8 mouse cellular contexts compared by ENCODE assay signal in the genomic region with DNA sequence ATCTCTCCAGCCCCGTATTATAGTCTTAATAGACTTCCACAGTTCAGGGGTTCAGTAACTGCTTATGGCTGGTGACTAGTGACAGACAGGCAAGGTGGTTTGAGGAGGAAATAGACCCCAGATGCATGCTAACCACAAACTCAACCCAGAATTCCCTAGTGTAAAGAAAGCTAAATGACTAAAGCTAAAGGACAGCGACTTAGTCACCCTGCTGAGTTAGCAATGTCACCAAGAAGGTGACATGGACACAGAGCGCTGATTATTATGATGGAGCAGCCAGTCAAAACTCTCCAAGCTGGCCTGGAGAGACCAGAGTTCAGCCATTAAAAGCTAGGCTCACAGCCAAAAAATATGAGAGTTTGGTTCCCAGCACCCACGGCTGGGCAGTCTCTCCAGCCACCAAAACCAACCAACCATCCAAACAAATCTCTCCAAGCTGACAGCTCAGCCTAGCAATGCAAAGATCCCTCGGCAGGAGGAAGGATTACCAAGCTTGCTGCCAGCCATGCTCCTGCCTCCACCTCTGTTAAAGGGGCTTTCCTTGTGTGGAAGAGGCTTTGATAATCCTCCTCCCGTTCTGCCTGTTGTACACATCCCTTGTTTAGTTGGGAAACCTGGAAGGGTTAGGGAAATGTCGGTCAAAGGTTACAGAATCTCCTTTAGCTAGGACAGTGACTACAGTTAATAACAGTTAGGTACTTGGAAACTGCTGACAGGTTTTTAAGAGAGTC. TPM values are rescaled to one million over a fixed set of nuclear protein-coding genes. Genes with fewer than 3 reads are reported as not detected.
DNase-seq lines count a peak whose midpoint lies in the region; ATAC-seq and TF ChIP-seq lines count a peak whose summit lies in the region.

No protein-coding gene starts in this region.

- H3K27me3 ChIP-seq in ES-Bruce4 (ENCODE audit: control insufficient read depth, insufficient read depth, low read length, poor library complexity, severe bottlenecking) = no peaks in the 10 kb centered on the region
- H3K27me3 ChIP-seq in heart, postnatal 0 days (ENCODE audit: control insufficient read depth, insufficient read depth, low read length) = no peaks in the 10 kb centered on the region
- peaks cover 11% of the 10 kb centered on the region for H3K27me3 ChIP-seq in hindbrain, embryonic 10.5 days (ENCODE audit: insufficient read depth, poor library complexity, severe bottlenecking)

- H3K36me3 ChIP-seq in ES-Bruce4 (ENCODE audit: control insufficient read depth, insufficient read depth, low read length, poor library complexity, severe bottlenecking) (0 out of 2 replicates have a peak, but pooled peaks cover 3% of the 10 kb centered on the region), macrophage (ENCODE audit: inconsistent target) (peaks cover 11% of the 10 kb centered on the region)
- H3K36me3 ChIP-seq in heart, postnatal 0 days (replicated peaks; ENCODE audit: control insufficient read depth, insufficient read depth, low read length) = peaks cover 11% of the 10 kb centered on the region
- peaks cover 15% of the 10 kb centered on the region for H3K36me3 ChIP-seq in hindbrain, embryonic 10.5 days

- TF ChIP-seq CTCF in ES-Bruce4 (IDR thresholded peaks at IDR 0.05; ENCODE audit: low read depth, low read length) = no peak
- no peak for TF ChIP-seq CTCF in heart, postnatal 0 days (IDR thresholded peaks at IDR 0.05; ENCODE audit: low read depth)

- peaks cover 72% of the 10 kb centered on the region for H3K79me2 ChIP-seq in macrophage (ENCODE audit: inconsistent target)

- H3K4me2 ChIP-seq in heart, postnatal 0 days (ENCODE audit: low read depth, low read length) = peak overlapping the region; percentile 40

- TF ChIP-seq EP300 in ES-Bruce4 (IDR thresholded peaks at IDR 0.05; ENCODE audit: insufficient read depth, low read depth, low read length) = no peak
- TF ChIP-seq EP300 in heart, postnatal 0 days (IDR thresholded peaks at IDR 0.05; ENCODE audit: low read depth) = no peak

- H3K4me1 ChIP-seq in ES-Bruce4 (ENCODE audit: control insufficient read depth, insufficient read depth, low read length) = peaks cover 12% of the 10 kb centered on the region
- peaks cover 69% of the 10 kb centered on the region for H3K4me1 ChIP-seq in heart, postnatal 0 days (ENCODE audit: control insufficient read depth, insufficient read depth)
- H3K4me1 ChIP-seq in hindbrain, embryonic 10.5 days (replicated peaks) = peaks cover 66% of the 10 kb centered on the region

- no peak for TF ChIP-seq POLR2A in ES-Bruce4 (IDR thresholded peaks at IDR 0.05; ENCODE audit: insufficient read depth, low read length)

- no peaks in the 10 kb centered on the region for H3K9me3 ChIP-seq in ES-Bruce4 (replicated peaks; ENCODE audit: control insufficient read depth, insufficient read depth, low read length, poor library complexity, severe bottlenecking)
- no peaks in the 10 kb centered on the region for H3K9me3 ChIP-seq in heart, postnatal 0 days (replicated peaks; ENCODE audit: control insufficient read depth, low read length)
- no peaks in the 10 kb centered on the region for H3K9me3 ChIP-seq in hindbrain, embryonic 10.5 days

- ATAC-seq in heart, postnatal 0 days (ENCODE audit: insufficient read depth, low read depth) = no peak

- peak; percentile 20 for DNase-seq in heart, adult 8-10 months (ENCODE audit: low spot score)
- no peak for DNase-seq in heart, postnatal 4 days
- DNase-seq in heart, postnatal 0 days (ENCODE audit: low spot score) = peak; percentile 28
- no peak for DNase-seq in layer of hippocampus, adult 9-10 months (ENCODE audit: low spot score)
- DNase-seq in layer of hippocampus, adult 8-10 months (ENCODE audit: low spot score in 2 of 2) = no peak
- DNase-seq in hindbrain, embryonic 10.5 days (ENCODE audit: low spot score) = no peak

- 24% methylated on average over 7 of the region's 7 CpGs for WGBS in heart, postnatal 0 days
- WGBS in macrophage (ENCODE audit: missing documents) = 26% methylated on average over 7 of the region's 7 CpGs
- WGBS in hindbrain, embryonic 10.5 days = 49% methylated on average over 7 of the region's 7 CpGs

- H3K4me3 ChIP-seq in ES-Bruce4 (ENCODE audit: low read depth, low read length) (peak overlapping the region; percentile 12; the same call in 1 of the 2 replicates), macrophage (ENCODE audit: inconsistent target) (no peak overlapping the region)
- no peak overlapping the region for H3K4me3 ChIP-seq in heart, postnatal 0 days (ENCODE audit: low read depth, low read length)
- no peak overlapping the region for H3K4me3 ChIP-seq in hindbrain, embryonic 10.5 days

- H3K27ac ChIP-seq in ES-Bruce4 (ENCODE audit: insufficient read depth, low read length) = peak overlapping the region; percentile 93
- peak overlapping the region; percentile 92 for H3K27ac ChIP-seq in heart, postnatal 0 days (ENCODE audit: low read depth)
- peak overlapping the region; percentile 71 for H3K27ac ChIP-seq in macrophage
- H3K27ac ChIP-seq in hindbrain, embryonic 10.5 days = no peak overlapping the region

- peak overlapping the region; percentile 46 for H3K9ac ChIP-seq in ES-Bruce4 (ENCODE audit: low read depth, poor library complexity, severe bottlenecking)
- H3K9ac ChIP-seq in heart, postnatal 0 days (replicated peaks; ENCODE audit: low read depth, low read length) = no peak overlapping the region

RNA-seq across cellular contexts. Expression of a gene that starts 2.6 kb away (rescaled TPM):
- total RNA-seq in heart, adult 8-10 months (2022) = 100 to 1,000 TPM in 3 of 4 experiments, 10 to 100 TPM in 1; 87.1 to 122 (median 111) TPM
- 100 to 1,000 TPM; 124 to 127 TPM for total RNA-seq in heart, postnatal 4 days (2021)
- polyA plus RNA-seq in ES-Bruce4 (2011; ENCODE audit: insufficient read depth, insufficient read length, low read depth, missing spikeins) (49.5 and 56.1 TPM in 2 replicates), macrophage (2018) (113 to 142 TPM (median 114 TPM) in 3 replicates)
- 137 and 139 TPM in 2 replicates for total RNA-seq in heart, postnatal 0 days (2014; rRNA removed; ENCODE audit: low replicate concordance)
- polyA plus RNA-seq in heart, postnatal 0 days (2015; fragmentation: Nextera tagmentation; extraction: Ambion mirVana) = 77.4 and 83.2 TPM in 2 replicates
- total RNA-seq in macrophage (2018; cell fraction: chromatin; rRNA removed) = 100 to 1,000 TPM; 104 to 399 (median 174) TPM
- total RNA-seq in macrophage (2018; cell fraction: cytosol; rRNA removed) = 100 to 1,000 TPM in 25 of 26 experiments, 10 to 100 TPM in 1; 98.9 to 192 (median 133) TPM
- 100 to 1,000 TPM; 109 to 256 (median 145) TPM for total RNA-seq in macrophage (2018; cell fraction: nucleus; rRNA removed)
- 100 to 1,000 TPM; 228 to 259 (median 247) TPM for total RNA-seq in layer of hippocampus, adult 8-10 months (2022)
- 56.9 and 86.8 TPM in 2 replicates for polyA plus RNA-seq in hindbrain, embryonic 10.5 days (2016; fragmentation: Nextera tagmentation; extraction: Ambion mirVana)

RNA-seq across cellular contexts. Expression of a gene that starts 29.2 kb away (rescaled TPM):
- total RNA-seq in heart, adult 8-10 months (2022) = 1 to 10 TPM; 1.5 to 2.9 (median 2.1) TPM
- total RNA-seq in heart, postnatal 4 days (2021) = 10 to 100 TPM; 26.5 to 30.3 TPM
- polyA plus RNA-seq in ES-Bruce4 (2011; ENCODE audit: insufficient read depth, insufficient read length, low read depth, missing spikeins) (146 and 158 TPM in 2 replicates), macrophage (2018) (9.5 to 24.0 TPM (median 13.0 TPM) in 3 replicates)
- total RNA-seq in heart, postnatal 0 days (2014; rRNA removed; ENCODE audit: low replicate concordance) = 19.8 and 36.3 TPM in 2 replicates
- polyA plus RNA-seq in heart, postnatal 0 days (2015; fragmentation: Nextera tagmentation; extraction: Ambion mirVana) = 19.2 and 19.4 TPM in 2 replicates
- total RNA-seq in macrophage (2018; cell fraction: chromatin; rRNA removed) = 10 to 100 TPM in 19 of 26 experiments, 1 to 10 TPM in 7; 2.1 to 51.1 (median 17.2) TPM
- total RNA-seq in macrophage (2018; cell fraction: cytosol; rRNA removed) = 10 to 100 TPM in 13 of 26 experiments, 1 to 10 TPM in 13; 5.8 to 16.0 (median 9.9) TPM
- total RNA-seq in macrophage (2018; cell fraction: nucleus; rRNA removed) = 10 to 100 TPM in 13 of 26 experiments, 1 to 10 TPM in 13; 2.0 to 30.9 (median 10.7) TPM
- total RNA-seq in layer of hippocampus, adult 8-10 months (2022) = 10 to 100 TPM; 12.2 to 18.4 (median 16.2) TPM
- 109 and 135 TPM in 2 replicates for polyA plus RNA-seq in hindbrain, embryonic 10.5 days (2016; fragmentation: Nextera tagmentation; extraction: Ambion mirVana)

RNA-seq across cellular contexts. Expression of a gene that starts 40.8 kb away (rescaled TPM):
- total RNA-seq in heart, adult 8-10 months (2022) = 1 to 10 TPM; 5.0 to 7.0 (median 6.3) TPM
- total RNA-seq in heart, postnatal 4 days (2021) = 10 to 100 TPM; 12.3 to 18.6 TPM
- 15.7 and 21.6 TPM in 2 replicates for polyA plus RNA-seq in ES-Bruce4 (2011; ENCODE audit: insufficient read depth, insufficient read length, low read depth, missing spikeins)
- 11.6 and 13.1 TPM in 2 replicates for total RNA-seq in heart, postnatal 0 days (2014; rRNA removed; ENCODE audit: low replicate concordance)
- polyA plus RNA-seq in heart, postnatal 0 days (2015; fragmentation: Nextera tagmentation; extraction: Ambion mirVana) = 7.0 and 7.2 TPM in 2 replicates
- 1 to 10 TPM in 16 of 26 experiments, under 1 TPM in 9, not detected in 1; 0.31 to 9.0 (median 1.8) TPM for total RNA-seq in macrophage (2018; cell fraction: chromatin; rRNA removed)
- total RNA-seq in macrophage (2018; cell fraction: cytosol; rRNA removed) = 1 to 10 TPM in 13 of 26 experiments, under 1 TPM in 13; 0.18 to 3.0 (median 1.00) TPM
- total RNA-seq in macrophage (2018; cell fraction: nucleus; rRNA removed) = 1 to 10 TPM in 22 of 26 experiments, under 1 TPM in 4; 0.39 to 6.1 (median 2.5) TPM
- 1.2 to 1.6 TPM (median 1.3 TPM) in 3 replicates for polyA plus RNA-seq in macrophage (2018)
- 1 to 10 TPM; 2.1 to 4.8 (median 3.0) TPM for total RNA-seq in layer of hippocampus, adult 8-10 months (2022)
- 1.8 and 3.4 TPM in 2 replicates for polyA plus RNA-seq in hindbrain, embryonic 10.5 days (2016; fragmentation: Nextera tagmentation; extraction: Ambion mirVana)

RNA-seq across cellular contexts. Expression of a gene that starts 54.1 kb away (rescaled TPM):
- total RNA-seq in heart, adult 8-10 months (2022) = under 1 TPM; 0.03 to 0.11 (median 0.06) TPM
- under 1 TPM; 0.09 to 0.10 TPM for total RNA-seq in heart, postnatal 4 days (2021)
- polyA plus RNA-seq in ES-Bruce4 (2011; ENCODE audit: insufficient read depth, insufficient read length, low read depth, missing spikeins) (1.3 and 1.6 TPM in 2 replicates), macrophage (2018) (0.07 to 0.72 TPM (median 0.28 TPM) in 3 replicates)
- total RNA-seq in heart, postnatal 0 days (2014; rRNA removed; ENCODE audit: low replicate concordance) = under 0.01 TPM in 1 of 2 replicates, not detected in the other
- 0.01 TPM in 1 of 2 replicates, not detected in the other for polyA plus RNA-seq in heart, postnatal 0 days (2015; fragmentation: Nextera tagmentation; extraction: Ambion mirVana)
- total RNA-seq in macrophage (2018; cell fraction: chromatin; rRNA removed) = 1 to 10 TPM in 19 of 26 experiments, under 1 TPM in 7; 0.42 to 3.2 (median 1.3) TPM
- total RNA-seq in macrophage (2018; cell fraction: cytosol; rRNA removed) = under 1 TPM; 0.14 to 0.69 (median 0.28) TPM
- 1 to 10 TPM in 12 of 26 experiments, under 1 TPM in 14; 0.17 to 4.9 (median 0.99) TPM for total RNA-seq in macrophage (2018; cell fraction: nucleus; rRNA removed)
- total RNA-seq in layer of hippocampus, adult 8-10 months (2022) = 10 to 100 TPM; 35.3 to 43.5 (median 40.3) TPM
- polyA plus RNA-seq in hindbrain, embryonic 10.5 days (2016; fragmentation: Nextera tagmentation; extraction: Ambion mirVana) = 0.92 and 2.1 TPM in 2 replicates

Comparison
In these comparisons a context has a peak if more than half of its experiments do, and no peak if none do; other contexts are left out.
1. DNase-seq: peak in heart, adult 8-10 months (single experiment) and heart, postnatal 0 days (single experiment); none in heart, postnatal 4 days (single experiment), layer of hippocampus, adult 9-10 months (single experiment), layer of hippocampus, adult 8-10 months (0 of 2) and hindbrain, embryonic 10.5 days (single experiment).